Mouse (Mus musculus): ENCODE results near the gene Tmem97.

DNA sequence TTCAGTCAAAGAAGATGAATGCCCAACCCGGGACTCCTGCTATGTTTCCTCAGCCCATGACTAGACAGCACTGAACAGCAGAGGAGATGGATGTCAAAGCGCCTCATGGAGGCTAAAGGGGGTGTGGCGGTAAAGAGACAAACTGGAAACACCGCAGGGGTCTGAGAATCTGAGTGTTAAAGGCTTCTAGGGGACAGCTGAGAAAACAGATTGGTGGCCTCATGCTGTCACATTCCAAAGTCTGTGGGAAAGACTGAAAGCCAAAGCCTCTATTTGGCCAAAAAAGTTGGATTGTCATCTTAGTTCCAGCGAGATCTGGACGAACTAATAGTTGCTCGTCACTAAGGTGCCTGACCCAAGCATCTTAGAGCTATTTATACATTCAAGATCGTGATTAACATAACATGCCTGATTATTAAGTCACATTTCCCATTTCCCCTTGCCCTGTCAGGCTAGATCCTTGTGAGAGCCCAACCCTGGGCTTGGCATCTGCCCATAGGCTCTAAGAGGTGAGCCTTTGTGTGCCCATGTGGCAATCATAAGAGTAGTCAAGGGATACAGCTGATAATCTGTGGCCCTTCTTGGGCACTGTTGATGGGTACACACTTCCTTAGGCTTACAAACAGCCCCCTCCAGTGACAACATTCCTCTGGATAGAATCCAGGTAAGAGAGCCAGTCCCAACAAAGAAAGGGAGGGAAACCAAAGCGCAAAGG lies 27.2 kb downstream of the Tmem97 start:
- TF ChIP-seq CTCF (IDR thresholded peaks at IDR 0.05; ENCODE audit: low read depth) (no peak), EP300 (IDR thresholded peaks at IDR 0.05; ENCODE audit: low read depth) (no peak)

Measured in liver, postnatal 0 days (tissue).